Comparison of ENCODE assay signal across 24 mouse cellular contexts in the genomic region with DNA sequence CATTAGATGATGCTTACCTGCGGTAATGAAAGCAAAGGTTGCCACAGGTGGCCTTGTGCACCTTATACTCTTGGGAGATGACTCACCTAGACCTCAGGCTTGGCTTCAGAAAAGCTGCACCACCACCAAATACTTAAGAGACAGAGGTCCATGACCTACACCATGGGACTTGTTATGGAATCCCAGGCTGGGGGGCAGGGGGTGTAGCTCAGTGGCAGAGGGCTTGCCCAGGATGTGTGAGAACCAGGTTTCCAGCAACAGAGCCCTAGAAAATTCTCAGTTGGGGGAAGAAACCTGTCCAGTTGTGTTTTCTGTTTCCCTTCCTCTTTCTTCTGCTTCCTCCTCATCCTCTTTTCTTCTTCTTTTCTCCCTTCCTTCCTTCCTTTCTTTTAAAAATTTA. TPM values are rescaled to one million over a fixed set of nuclear protein-coding genes. Genes with fewer than 3 reads are reported as not detected.
DNase-seq lines count a peak whose midpoint lies in the region; ATAC-seq lines count a peak whose summit lies in the region.
"Had no signal": no experiment of that assay in that cellular context is flagged by ENCODE, and none has a peak within 500 bp of the region (broad histone marks: within the 10 kb centered on the region; RNA-seq: fewer than 3 reads in every experiment).

No protein-coding gene starts in this region.

- WGBS in liver, embryonic 15.5 days (ENCODE audit: insufficient replicate concordance), result 68% methylated on average over 1 of the region's 1 CpGs

- DNase-seq in liver, result no peak
- DNase-seq in B cell, adult 2 months, result peak; percentile 69 to 74
- no peak for DNase-seq in testis, postnatal 10 days (ENCODE audit: low spot score)
- DNase-seq in urinary bladder, postnatal 14 days (ENCODE audit: low spot score), result no peak
- DNase-seq: cerebellum, adult 11-12 months; cerebellum, postnatal 10 days; heart, postnatal 10 days; kidney, adult 11 months; lung, adult 2 months; right cerebral cortex, postnatal 25 days; thymus, adult 2 months; thymus, postnatal 4 days had no signal

- no peak for ATAC-seq in liver, embryonic 15.5 days (ENCODE audit: insufficient read depth)
- ATAC-seq in megakaryocyte progenitor cell, adult 5-6 weeks (replicated peaks; ENCODE audit: poor library complexity), result 0 out of 2 replicates have a peak, but pooled peaks have one; percentile 10
- ATAC-seq in monocyte, adult 5-6 weeks (replicated peaks; ENCODE audit: insufficient number of reproducible peaks, low FRiP score, low TSS enrichment, poor library complexity, severe bottlenecking), result no peak
- ATAC-seq: hindbrain, postnatal 0 days; midbrain, embryonic 15.5 days had no signal

- H3K27me3 ChIP-seq in liver, embryonic 15.5 days, result no peaks in the 10 kb centered on the region
- H3K27me3 ChIP-seq: embryonic facial prominence, embryonic 12.5 days; forebrain, embryonic 12.5 days; midbrain, embryonic 15.5 days had no signal

- peak overlapping the region; percentile 14; the same call in 1 of the 2 replicates for H3K27ac ChIP-seq in liver, embryonic 15.5 days (replicated peaks)
- 0 out of 2 replicates have a peak overlapping the region, but pooled peaks have one; percentile 29 for H3K27ac ChIP-seq in brown adipose tissue, adult 24 weeks (replicated peaks; ENCODE audit: low read depth, low read length)
- H3K27ac ChIP-seq: embryonic facial prominence, embryonic 12.5 days; forebrain, embryonic 12.5 days; hindbrain, postnatal 0 days; left cerebral cortex, adult 2 months; midbrain, embryonic 15.5 days had no signal

- no peaks in the 10 kb centered on the region for H3K9me3 ChIP-seq in liver, embryonic 15.5 days (replicated peaks)
- H3K9me3 ChIP-seq: embryonic facial prominence, embryonic 12.5 days; forebrain, embryonic 12.5 days; heart, embryonic 12.5 days; midbrain, embryonic 15.5 days had no signal

- no peak overlapping the region for H3K4me2 ChIP-seq in liver, embryonic 15.5 days
- H3K4me2 ChIP-seq: embryonic facial prominence, embryonic 12.5 days; forebrain, embryonic 12.5 days; heart, embryonic 12.5 days; midbrain, embryonic 15.5 days had no signal

- no peaks in the 10 kb centered on the region for H3K36me3 ChIP-seq in liver, embryonic 15.5 days (replicated peaks)
- H3K36me3 ChIP-seq: embryonic facial prominence, embryonic 12.5 days; forebrain, embryonic 12.5 days; heart, embryonic 12.5 days; midbrain, embryonic 15.5 days had no signal

- H3K9ac ChIP-seq in liver, embryonic 15.5 days, result no peak overlapping the region
- H3K9ac ChIP-seq: embryonic facial prominence, embryonic 12.5 days; forebrain, embryonic 12.5 days; heart, embryonic 12.5 days; midbrain, embryonic 15.5 days had no signal

- no peak overlapping the region for H3K4me3 ChIP-seq in liver, embryonic 15.5 days (replicated peaks)
- H3K4me3 ChIP-seq in brown adipose tissue, adult 24 weeks (ENCODE audit: insufficient read depth, low read depth, low read length), result no peak overlapping the region
- H3K4me3 ChIP-seq: embryonic facial prominence, embryonic 12.5 days; erythroblast, embryonic 14.5 days; forebrain, embryonic 12.5 days; heart, embryonic 12.5 days; left cerebral cortex, adult 2 months; midbrain, embryonic 15.5 days; myocyte had no signal

- H3K4me1 ChIP-seq in liver, embryonic 15.5 days (replicated peaks), result no peaks in the 10 kb centered on the region
- no peaks in the 10 kb centered on the region for H3K4me1 ChIP-seq in brown adipose tissue, adult 24 weeks (ENCODE audit: control insufficient read depth, insufficient read depth, insufficient read length, low read length)
- H3K4me1 ChIP-seq: embryonic facial prominence, embryonic 12.5 days; forebrain, embryonic 12.5 days; heart, embryonic 12.5 days; midbrain, embryonic 15.5 days had no signal

RNA-seq across cellular contexts. Expression of a gene that starts 36.3 kb away (rescaled TPM):
- 46.3 and 48.6 TPM in 2 replicates for polyA plus RNA-seq in liver, embryonic 15.5 days (2015; fragmentation: Nextera tagmentation; extraction: Ambion mirVana)
- 11.1 and 11.7 TPM in 2 replicates for polyA plus RNA-seq in brown adipose tissue, adult 24 weeks (2012; ENCODE audit: insufficient read depth, insufficient read length, missing spikeins)
- 93.9 and 114 TPM in 2 replicates for total RNA-seq in megakaryocyte progenitor cell, adult 5-6 weeks (2015)
- total RNA-seq in megakaryocyte progenitor cell, adult 5-6 weeks (2017), result 66.9 and 67.3 TPM in 2 replicates
- 45.8 to 58.1 TPM (median 49.2 TPM) in 3 replicates for total RNA-seq in monocyte, adult 5-6 weeks (2017)

Comparison
In these comparisons a context has a peak if more than half of its experiments do, and no peak if none do; other contexts are left out.
1. DNase-seq: peak in B cell, adult 2 months (2 of 2); none in liver (single experiment), testis, postnatal 10 days (single experiment) and urinary bladder, postnatal 14 days (single experiment).